Mouse (Mus musculus) urinary bladder, postnatal 0 days (tissue): Measurements from ENCODE around the gene Nifk. TPM values are rescaled to one million over a fixed set of nuclear protein-coding genes. Genes with fewer than 3 reads are reported as not detected.

Source experiments
- polyA plus RNA-seq: library from polyadenylated mRNA; unstranded; fragments of >200 nt; fragmentation: Nextera tagmentation; extraction: Ambion mirVana; gene quantifications from 2 replicates; pipeline ENCODE4 v1.2.1, GENCODE M21; 2015

The Nifk gene
- polyA plus RNA-seq, result 43.4 and 48.7 TPM in 2 replicates

GRCm38 (mm10) chr1:118321661-118322201 is at the start of gene Nifk:
Nifk (plus strand) TSS chr1:118321839.

GRCm38 (mm10) chr1:118311622-118312326 is 9.9 kb upstream of the Nifk start, which contains the start of gene Tsn:
Tsn (minus strand) TSS chr1:118311739.

Other genes with a start within 250 kb of the Nifk start
- 0.02 TPM in 1 of 2 replicates, not detected in the other for gene Gm29106, start 145.3 kb upstream of the Nifk start, polyA plus RNA-seq
- gene Tsn, start 10.1 kb upstream of the Nifk start, polyA plus RNA-seq, result 162 and 200 TPM in 2 replicates
- 15.0 and 15.2 TPM in 2 replicates for gene Clasp1, start 67.2 kb downstream of the Nifk start, polyA plus RNA-seq